Mouse (Mus musculus) effector memory CD4-positive, alpha-beta T cell, adult 5 months (primary cell): ENCODE results near the gene 1700109H08Rik. TPM values are rescaled to one million over a fixed set of nuclear protein-coding genes. Genes with fewer than 3 reads are reported as not detected.

Experiments used
- polyA plus RNA-seq: library from polyadenylated mRNA; unstranded; fragments of 100-300 nt; shearing (Covaris generic); gene quantifications from one replicate; pipeline ENCODE4 v1.2.1, GENCODE M21; 2017

1700109H08Rik gene
- 3.3 TPM for polyA plus RNA-seq

GRCm38 (mm10) chr5:3571266-3571665 lies at the start of gene 1700109H08Rik:
1700109H08Rik (plus strand) TSS chr5:3571566.

GRCm38 (mm10) chr5:3543629-3544479 lies 27.5 kb upstream of the 1700109H08Rik start, which contains the start of gene Fam133b:
Fam133b (plus strand) TSS chr5:3543833.

GRCm38 (mm10) chr5:3595693-3596398 lies 24.5 kb downstream of the 1700109H08Rik start, which contains the start of gene Pex1:
Pex1 (plus strand) TSS chr5:3596066.

GRCm38 (mm10) chr5:3596399-3596766 lies 25.0 kb downstream of the 1700109H08Rik start, which contains the start of gene Rbm48:
Rbm48 (minus strand) TSS chr5:3596585.

Other genes with a start within 250 kb of the 1700109H08Rik start
- gene Cdk6, start 230.1 kb upstream of the 1700109H08Rik start, polyA plus RNA-seq, result 40.8 TPM
- gene Fam133b, start 27.7 kb upstream of the 1700109H08Rik start, polyA plus RNA-seq, result 29.6 TPM
- 8.3 TPM for gene Pex1, start 24.5 kb downstream of the 1700109H08Rik start, polyA plus RNA-seq
- gene Rbm48, start 25.0 kb downstream of the 1700109H08Rik start, polyA plus RNA-seq, result 29.9 TPM
- not detected for gene Tmbim7, start 79.6 kb downstream of the 1700109H08Rik start, polyA plus RNA-seq
- gene Gatad1, start 85.6 kb downstream of the 1700109H08Rik start, polyA plus RNA-seq, result 13.9 TPM
- gene Ankib1, start 231.4 kb downstream of the 1700109H08Rik start, polyA plus RNA-seq, result 59.9 TPM
- gene Krit1, start 231.6 kb downstream of the 1700109H08Rik start, polyA plus RNA-seq, result 70.5 TPM